Comparison of ENCODE assay signal across 8 mouse cellular contexts in the genomic region with DNA sequence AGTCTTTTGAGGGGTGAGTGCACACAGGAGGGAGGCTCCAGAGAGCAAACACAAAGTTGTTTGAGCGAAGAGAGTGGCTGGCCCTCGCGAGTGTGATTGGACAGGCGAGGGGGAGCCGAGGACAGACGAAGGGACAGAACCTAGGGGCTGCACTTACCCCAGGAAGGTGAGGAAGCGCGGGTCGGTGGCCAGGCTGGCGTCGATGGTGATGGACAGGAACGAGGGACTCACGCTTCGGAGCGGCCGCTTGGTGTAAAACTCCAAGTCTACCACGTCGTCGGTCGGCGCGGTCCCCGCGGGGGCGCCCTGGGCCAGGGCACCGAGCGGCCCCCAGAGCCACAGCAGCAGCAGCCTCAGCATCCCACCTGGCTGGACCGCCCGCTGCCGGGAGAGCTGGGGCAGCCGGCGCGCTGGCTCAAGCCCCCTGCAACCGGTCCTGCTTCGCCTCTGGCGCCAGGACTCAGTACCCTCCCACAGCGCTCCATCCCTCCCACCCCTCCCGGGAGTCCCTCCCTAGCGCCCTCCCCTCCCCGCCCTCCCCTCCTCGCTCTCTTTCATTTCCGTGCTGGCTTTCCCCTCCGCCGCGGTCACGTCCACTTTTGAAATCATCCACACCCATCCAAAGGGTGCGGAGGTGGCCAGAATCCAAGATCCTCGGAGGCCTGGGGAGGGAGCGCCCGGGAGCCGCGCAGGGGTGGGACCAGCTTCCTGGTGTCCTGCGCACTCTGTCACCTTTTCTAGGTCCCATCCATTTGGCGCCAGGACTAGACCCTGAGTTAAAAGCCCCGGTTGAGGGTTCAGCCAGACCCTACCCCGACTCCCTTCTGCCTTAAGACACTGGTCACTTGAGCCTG. TPM values are rescaled to one million over a fixed set of nuclear protein-coding genes. Genes with fewer than 3 reads are reported as not detected.
A peak's percentile ranks its signal among the peaks of the same experiment; 100 is the strongest.
DNase-seq lines count a peak whose midpoint lies in the region; ATAC-seq and TF ChIP-seq lines count a peak whose summit lies in the region.

TSS of gene Hpse (minus strand) at position 482 of the 854 bp plus-strand sequence.

- ATAC-seq in intestine, postnatal 0 days, result peak; percentile 59
- ATAC-seq in neural tube, embryonic 11.5 days (ENCODE audit: insufficient read depth, low FRiP score, low TSS enrichment), result peak; percentile 55

- H3K9ac ChIP-seq in heart, adult 2 months (ENCODE audit: low read depth, low read length), result peak within 1 kb of the TSS; percentile 23; the same call in 1 of the 2 replicates
- peak within 1 kb of the TSS; percentile 34; the same call in 1 of the 2 replicates for H3K9ac ChIP-seq in intestine, postnatal 0 days (ENCODE audit: low read depth, low read length)
- H3K9ac ChIP-seq in neural tube, embryonic 11.5 days (ENCODE audit: low read length), result peak within 1 kb of the TSS; percentile 57

- no peaks in the 10 kb centered on the region for H3K79me2 ChIP-seq in heart, adult 2 months (replicated peaks; ENCODE audit: control insufficient read depth, insufficient read depth, low read length)

- TF ChIP-seq POLR2A in heart, adult 2 months (IDR thresholded peaks at IDR 0.05; ENCODE audit: insufficient read depth, low read depth, low read length), result no peak

- peak within 1 kb of the TSS; percentile 95 for H3K4me2 ChIP-seq in intestine, postnatal 0 days (replicated peaks; ENCODE audit: low read depth)
- peak within 1 kb of the TSS; percentile 91 for H3K4me2 ChIP-seq in neural tube, embryonic 11.5 days (ENCODE audit: low read depth)

- no peaks in the 10 kb centered on the region for H3K36me3 ChIP-seq in heart, adult 2 months (ENCODE audit: control insufficient read depth, insufficient read depth, low read length)
- no peaks in the 10 kb centered on the region for H3K36me3 ChIP-seq in intestine, postnatal 0 days (ENCODE audit: control insufficient read depth, insufficient read depth)
- no peaks in the 10 kb centered on the region for H3K36me3 ChIP-seq in neural tube, embryonic 11.5 days (ENCODE audit: control insufficient read depth, insufficient read depth, low read length)

- intact Hi-C loops in left cerebral cortex, postnatal 4 days (cut with DNase I), result no loop called here
- intact Hi-C loops in left cerebral cortex, postnatal 25 days (cut with DNase I), result no loop called here
- intact Hi-C loops in heart, adult 2 months (cut with DNase I), result no loop called here

- TF ChIP-seq CTCF in heart, adult 2 months (IDR thresholded peaks at IDR 0.05), result no peak
- TF ChIP-seq CTCF in intestine, postnatal 0 days (IDR thresholded peaks at IDR 0.05; ENCODE audit: low read depth), result peak; percentile 27

- 0 out of 2 replicates have a peak, but pooled peaks cover 4% of the 10 kb centered on the region for H3K27me3 ChIP-seq in heart, adult 2 months (ENCODE audit: control insufficient read depth, insufficient read depth, low read length)
- no peaks in the 10 kb centered on the region for H3K27me3 ChIP-seq in intestine, postnatal 0 days (replicated peaks; ENCODE audit: control insufficient read depth, insufficient read depth, low read length)
- H3K27me3 ChIP-seq in neural tube, embryonic 11.5 days (ENCODE audit: control insufficient read depth, insufficient read depth, low read length), result peaks cover 14% of the 10 kb centered on the region; the same call in 1 of the 2 replicates

- no peaks in the 10 kb centered on the region for H3K4me1 ChIP-seq in heart, adult 2 months (ENCODE audit: control insufficient read depth, insufficient read depth, low read length)
- no peaks in the 10 kb centered on the region for H3K4me1 ChIP-seq in intestine, postnatal 0 days (replicated peaks; ENCODE audit: control insufficient read depth, insufficient read depth, low read length)
- H3K4me1 ChIP-seq in neural tube, embryonic 11.5 days (ENCODE audit: control insufficient read depth, insufficient read depth, low read length), result no peaks in the 10 kb centered on the region

- peaks cover 7% of the 10 kb centered on the region; the same call in 1 of the 2 replicates for H3K9me3 ChIP-seq in intestine, postnatal 0 days (ENCODE audit: control insufficient read depth)
- no peaks in the 10 kb centered on the region for H3K9me3 ChIP-seq in neural tube, embryonic 11.5 days (ENCODE audit: control insufficient read depth, low read length)

- WGBS in heart, adult 2 months, result under 1% methylated on average over 51 of the region's 56 CpGs
- under 1% methylated on average over 47 of the region's 56 CpGs for WGBS in intestine, postnatal 0 days
- WGBS in neural tube, embryonic 11.5 days, result under 1% methylated on average over 42 of the region's 56 CpGs

- peak; percentile 29 for DNase-seq in left cerebral cortex, postnatal 4 days
- DNase-seq in left cerebral cortex, postnatal 25 days (ENCODE audit: low spot score in 2 of 2), result no peak
- DNase-seq in embryo, embryonic 11 days, result peak; percentile 63
- peak; percentile 53 to 66 for DNase-seq in heart, adult 2 months
- DNase-seq in lung, adult 18-20 months, result peak; percentile 78 to 84
- DNase-seq in neural tube, embryonic 11.5 days (ENCODE audit: low spot score), result peak; percentile 59
- DNase-seq in thymus, postnatal 36 days, result peak; percentile 58 to 62

- H3K4me3 ChIP-seq in heart, adult 2 months, result peak within 1 kb of the TSS; percentile 50
- peak within 1 kb of the TSS; percentile 49 for H3K4me3 ChIP-seq in intestine, postnatal 0 days (ENCODE audit: low read depth, low read length)
- H3K4me3 ChIP-seq in neural tube, embryonic 11.5 days (ENCODE audit: low read depth, low read length), result peak within 1 kb of the TSS; percentile 47

- H3K27ac ChIP-seq in heart, adult 2 months, result no peak within 1 kb of the TSS
- no peak within 1 kb of the TSS for H3K27ac ChIP-seq in intestine, postnatal 0 days (ENCODE audit: low read depth, low read length)
- no peak within 1 kb of the TSS for H3K27ac ChIP-seq in neural tube, embryonic 11.5 days (ENCODE audit: low read depth, low read length)

- TF ChIP-seq EP300 in heart, adult 2 months (IDR thresholded peaks at IDR 0.05; ENCODE audit: insufficient read depth, low read depth, low read length), result no peak

RNA-seq across cellular contexts. Expression of gene Hpse, which starts in this region (rescaled TPM):
- total RNA-seq in left cerebral cortex, postnatal 4 days (2021), result under 1 TPM; 0.38 to 0.50 TPM
- 1 to 10 TPM; 1.6 to 1.8 TPM for total RNA-seq in left cerebral cortex, postnatal 25 days (2021)
- 1 to 10 TPM; 1.0 to 2.3 TPM for total RNA-seq in heart, adult 2 months (2021)
- 0.88 and 1.2 TPM in 2 replicates for polyA plus RNA-seq in heart, adult 2 months (2012; rRNA removed)
- 0.82 and 1.0 TPM in 2 replicates for polyA plus RNA-seq in intestine, postnatal 0 days (2015; fragmentation: Nextera tagmentation; extraction: Ambion mirVana)
- 1.7 TPM in 2 replicates for polyA plus RNA-seq in neural tube, embryonic 11.5 days (2014; fragmentation: Nextera tagmentation; extraction: Ambion mirVana)

Comparison
In these comparisons a context has a peak if more than half of its experiments do, and no peak if none do; other contexts are left out.
1. Peak in DNase-seq in left cerebral cortex, postnatal 4 days; RNA of the gene not detected or under 1 TPM.
2. DNase-seq: peak in embryo, embryonic 11 days (single experiment), heart, adult 2 months (2 of 2), lung, adult 18-20 months (2 of 2), neural tube, embryonic 11.5 days (single experiment) and thymus, postnatal 36 days (2 of 2); none in left cerebral cortex, postnatal 25 days (0 of 2).
3. Peak in every context shown above with its lines, with median percentiles within 50 percentile points of each other: H3K4me3 ChIP-seq and H3K9ac ChIP-seq.